Mouse (Mus musculus) neural tube, embryonic 15.5 days (tissue): ENCODE measurements around the gene Ugdh. TPM values are rescaled to one million over a fixed set of nuclear protein-coding genes. Genes with fewer than 3 reads are reported as not detected.

Source experiments
- ATAC-seq: fragments of 200-750 bp; cut with Nextera tagmentation; 2 replicates; pipeline ENCODE4 v1.8.0; 2017; ENCODE audit warnings: mild to moderate bottlenecking, moderate TSS enrichment, moderate library complexity; ENCODE audit not compliant: low FRiP score
- H3K27ac ChIP-seq: fragments of 300-500 bp; sonication (generic); replicated peaks from 2 replicates; pipeline ENCODE4 v1.5.1; 2015; ENCODE audit warnings: mild to moderate bottlenecking, inconsistent platforms
- H3K27me3 ChIP-seq: fragments of 300-500 bp; sonication (generic); replicated peaks from 2 replicates; pipeline ENCODE4 v1.6.1; 2015; ENCODE audit warnings: inconsistent platforms
- H3K36me3 ChIP-seq: fragments of 300-500 bp; sonication (generic); 2 replicates; pipeline ENCODE4 v1.6.1; 2015; ENCODE audit warnings: inconsistent platforms
- H3K4me1 ChIP-seq: fragments of 300-500 bp; sonication (generic); 2 replicates; pipeline ENCODE4 v1.6.1; 2015; ENCODE audit warnings: inconsistent platforms
- H3K4me2 ChIP-seq: fragments of 300-500 bp; sonication (generic); 2 replicates; pipeline ENCODE4 v1.6.1; 2015; ENCODE audit warnings: inconsistent platforms, mild to moderate bottlenecking, moderate library complexity
- H3K4me3 ChIP-seq: fragments of 300-500 bp; sonication (generic); replicated peaks from 2 replicates; pipeline ENCODE4 v1.5.1; 2015; ENCODE audit warnings: mild to moderate bottlenecking, inconsistent platforms
- H3K9ac ChIP-seq: fragments of 300-500 bp; sonication (generic); replicated peaks from 2 replicates; pipeline ENCODE4 v1.6.1; 2015; ENCODE audit warnings: mild to moderate bottlenecking, inconsistent platforms
- H3K9me3 ChIP-seq: fragments of 300-500 bp; sonication (generic); replicated peaks from 2 replicates; pipeline ENCODE4 v1.6.1; 2016; ENCODE audit warnings: inconsistent platforms
- WGBS: fragments of 180-500 bp; shearing (Covaris S2); methylation state at CpG from one replicate; pipeline ENCODE4 v1.1.7; 2015; ENCODE audit warnings: mixed read lengths; 5-methylcytosine and 5-hydroxymethylcytosine counted together
- polyA plus RNA-seq: library from polyadenylated mRNA; unstranded; fragments of >200 nt; fragmentation: Nextera tagmentation; extraction: Ambion mirVana; gene quantifications from 2 replicates; pipeline ENCODE4 v1.2.1, GENCODE M21; 2015

Gene Ugdh
- polyA plus RNA-seq, 1 experiment from 2014 or later = 44.1 TPM

DNA sequence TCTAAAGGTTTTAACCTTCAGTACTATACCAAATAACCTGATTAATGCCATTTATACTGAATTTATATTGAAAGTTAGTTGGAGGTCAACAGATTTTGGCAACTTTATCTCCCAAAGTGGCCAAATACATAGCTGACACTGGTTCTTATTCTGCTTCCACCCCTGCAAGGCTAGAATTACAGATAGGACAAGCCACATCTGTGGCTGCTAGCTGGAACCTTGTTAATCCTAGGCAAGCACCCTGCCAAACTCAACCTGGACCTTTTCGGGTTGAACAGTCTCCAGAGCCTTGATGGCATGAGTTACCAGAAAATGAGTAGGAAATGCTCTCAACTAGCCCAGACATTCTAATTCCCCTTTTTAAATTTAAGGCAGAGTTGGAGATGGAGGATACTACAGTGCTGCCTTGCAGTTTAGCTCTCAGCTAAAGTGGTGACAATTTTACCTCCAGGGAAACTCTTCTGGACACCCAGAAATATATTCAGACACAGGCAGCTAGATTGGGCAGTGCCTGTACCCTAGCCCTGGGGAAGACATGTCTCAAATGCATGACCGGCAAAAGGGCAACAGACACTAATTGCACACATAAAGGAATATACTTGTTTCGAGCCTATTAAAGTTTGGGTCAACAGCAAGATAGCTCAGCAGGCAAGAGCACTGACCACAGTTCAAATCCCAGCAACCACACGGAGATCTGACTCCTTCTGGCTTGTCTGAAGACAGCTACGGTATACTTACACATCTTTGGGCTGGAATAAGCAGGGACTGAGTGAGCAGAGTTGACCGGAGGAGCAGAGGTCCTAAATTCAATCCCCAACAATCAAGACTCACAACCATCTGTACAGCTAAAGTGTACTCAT, 48.5 kb downstream of the Ugdh start:
- peaks cover 23% of the 10 kb centered on the region for H3K4me1 ChIP-seq
- H3K9me3 ChIP-seq = no peaks in the 10 kb centered on the region
- no peak overlapping the region for H3K27ac ChIP-seq
- peaks cover 45% of the 10 kb centered on the region for H3K36me3 ChIP-seq
- H3K4me2 ChIP-seq = no peak overlapping the region
- no peak overlapping the region for H3K9ac ChIP-seq
- H3K4me3 ChIP-seq = no peak overlapping the region
- no peak for ATAC-seq
- WGBS = 83% methylated on average over 6 of the region's 6 CpGs
- H3K27me3 ChIP-seq = no peaks in the 10 kb centered on the region

- no peak overlapping the region for H3K4me3 ChIP-seq
- no peak overlapping the region for H3K27ac ChIP-seq
- H3K36me3 ChIP-seq = peaks cover 45% of the 10 kb centered on the region
- no peaks in the 10 kb centered on the region for H3K9me3 ChIP-seq
- no peak overlapping the region for H3K4me2 ChIP-seq
- 78% methylated on average over 2 of the region's 2 CpGs for WGBS
- peaks cover 21% of the 10 kb centered on the region for H3K4me1 ChIP-seq
- H3K9ac ChIP-seq = no peak overlapping the region
- no peaks in the 10 kb centered on the region for H3K27me3 ChIP-seq
- ATAC-seq = no peak
Measured at GRCm38 (mm10) chr5:65385704-65386103, 50.0 kb downstream of the Ugdh start.

DNA sequence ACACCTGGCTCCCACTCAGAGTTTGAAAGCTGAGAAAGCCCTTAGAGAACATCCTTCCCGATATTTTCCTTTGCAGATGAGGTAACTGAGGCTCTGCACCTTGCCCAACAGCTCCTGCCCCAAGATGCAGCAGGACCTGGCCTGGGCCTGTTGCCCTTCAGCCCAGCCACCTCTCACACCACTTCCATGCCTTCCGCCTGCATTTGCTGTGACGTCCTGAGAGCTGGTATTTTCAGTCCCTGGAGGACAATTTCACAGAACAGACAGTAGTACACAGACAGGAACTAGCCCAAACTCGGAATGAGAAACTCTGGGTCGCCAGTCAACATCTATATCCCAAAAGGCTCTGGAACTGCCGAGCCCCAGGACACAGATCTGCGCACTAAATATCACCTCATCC, 61.0 kb downstream of the Ugdh start:
- Histone ChIP-seq H3K27me3 (no peaks in the 10 kb centered on the region), H3K36me3 (no peaks in the 10 kb centered on the region), H3K9me3 (no peaks in the 10 kb centered on the region), H3K27ac (no peak overlapping the region), H3K4me2 (no peak overlapping the region), H3K4me1 (no peaks in the 10 kb centered on the region), H3K9ac (no peak overlapping the region), H3K4me3 (no peak overlapping the region)
- no peak for ATAC-seq
- WGBS = 82% methylated on average over 7 of the region's 7 CpGs

- no peak overlapping the region for H3K4me3 ChIP-seq
- H3K4me1 ChIP-seq = no peaks in the 10 kb centered on the region
- no peak overlapping the region for H3K9ac ChIP-seq
- WGBS = 95% methylated on average over 7 of the region's 7 CpGs
- H3K4me2 ChIP-seq = no peak overlapping the region
- H3K9me3 ChIP-seq = no peaks in the 10 kb centered on the region
- H3K27ac ChIP-seq = no peak overlapping the region
- no peaks in the 10 kb centered on the region for H3K27me3 ChIP-seq
- ATAC-seq = no peak
- H3K36me3 ChIP-seq = no peaks in the 10 kb centered on the region
Measured at GRCm38 (mm10) chr5:65371551-65371950, 64.2 kb downstream of the Ugdh start.

- ATAC-seq = no peak
Measured at GRCm38 (mm10) chr5:65367837-65368236, 67.9 kb downstream of the Ugdh start.

More at GRCm38 (mm10) chr5:65367837-65368236, 67.9 kb downstream of the Ugdh start:
- no peak overlapping the region for H3K4me2 ChIP-seq
- H3K9ac ChIP-seq = no peak overlapping the region
- H3K27me3 ChIP-seq = no peaks in the 10 kb centered on the region
- 90% methylated on average over 11 of the region's 11 CpGs for WGBS
- H3K36me3 ChIP-seq = no peaks in the 10 kb centered on the region
- no peak overlapping the region for H3K4me3 ChIP-seq
- H3K27ac ChIP-seq = no peak overlapping the region
- no peaks in the 10 kb centered on the region for H3K9me3 ChIP-seq
- no peaks in the 10 kb centered on the region for H3K4me1 ChIP-seq

Other genes starting within 250 kb of the Ugdh start
- gene Wdr19, start 236.3 kb downstream of the Ugdh start, polyA plus RNA-seq = 10.3 and 10.7 TPM in 2 replicates
- 28.9 and 41.9 TPM in 2 replicates for gene Rfc1, start 100.3 kb downstream of the Ugdh start, polyA plus RNA-seq
- gene Klb, start 87.6 kb downstream of the Ugdh start, polyA plus RNA-seq = 0.15 TPM in 1 of 2 replicates, not detected in the other
- 545 and 687 TPM in 2 replicates for gene Rpl9, start 44.5 kb downstream of the Ugdh start, polyA plus RNA-seq
- 61.1 and 63.4 TPM in 2 replicates for gene Lias, start 44.5 kb downstream of the Ugdh start, polyA plus RNA-seq
- gene Gm43552, start 56.9 kb upstream of the Ugdh start, polyA plus RNA-seq = 1.1 TPM in 1 of 2 replicates, not detected in the other
- gene Smim14, start 101.2 kb upstream of the Ugdh start, polyA plus RNA-seq = 187 and 197 TPM in 2 replicates
- gene Ube2k, start 101.3 kb upstream of the Ugdh start, polyA plus RNA-seq = 200 and 217 TPM in 2 replicates